Mouse (Mus musculus): ENCODE data around the gene Spata7.

- TF ChIP-seq CTCF (IDR thresholded peaks at IDR 0.05; ENCODE audit: low read depth, low read length) (no peak), POLR2A (IDR thresholded peaks at IDR 0.05; ENCODE audit: extremely low read depth, insufficient read depth, low read length) (no peak)
Observed at GRCm38 (mm10) chr12:98602114-98602513, 25.8 kb upstream of the Spata7 start.

Measured in liver, adult 2 months (tissue).